Mouse (Mus musculus): ENCODE data around the gene Dhrs11. TPM values are rescaled to one million over a fixed set of nuclear protein-coding genes. Genes with fewer than 3 reads are reported as not detected.

The Dhrs11 gene
- polyA plus RNA-seq, 1 experiment from 2014 or later = 10.7 TPM

DNA sequence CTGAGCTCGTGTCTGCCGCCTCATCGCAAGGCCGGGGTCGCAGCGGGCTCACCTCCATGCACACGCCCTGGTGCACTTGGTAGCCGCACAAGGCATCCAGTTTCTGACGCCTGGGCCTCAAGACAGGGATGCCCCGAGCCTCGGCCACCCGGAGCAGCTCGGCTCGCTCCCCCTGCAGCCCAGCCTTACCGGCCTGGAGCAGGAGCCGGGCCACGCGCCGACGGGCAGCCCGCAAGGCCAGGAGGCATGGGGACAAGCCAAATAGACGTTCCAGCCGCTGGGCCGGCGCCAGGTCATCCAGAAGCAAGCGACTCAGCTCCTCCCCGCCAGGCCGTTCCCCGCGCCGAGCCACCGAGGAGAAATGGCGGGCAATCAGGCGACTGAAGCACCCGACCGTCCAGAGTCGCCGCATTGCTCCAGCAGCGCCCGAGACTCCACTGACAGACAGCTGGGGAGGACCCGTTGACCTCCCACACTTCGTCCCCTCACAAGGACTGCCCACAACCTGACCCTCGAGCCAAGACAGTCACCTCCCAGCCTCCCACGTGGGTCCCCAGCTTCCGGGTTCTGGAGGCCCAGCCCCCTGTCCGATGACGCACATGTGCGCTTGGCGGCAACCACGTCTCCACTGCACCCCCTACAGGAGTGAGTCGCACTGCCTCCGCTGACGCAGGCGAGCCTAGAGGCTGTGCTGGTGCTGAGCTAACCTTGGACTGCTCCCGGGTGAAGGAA is 9.7 kb downstream of the Dhrs11 start, which contains the start of gene Mrm1:
TSS of gene Mrm1 (minus strand) at position 555 of the 732 bp plus-strand sequence.
- peak within 1 kb of the TSS; percentile 73 for H3K4me3 ChIP-seq (ENCODE audit: low read depth, low read length)
- DNase-seq (ENCODE audit: low spot score) (peak; percentile 97), ATAC-seq (ENCODE audit: low FRiP score, low TSS enrichment) (peak; percentile 93)
- no peaks in the 10 kb centered on the region for H3K9me3 ChIP-seq (ENCODE audit: control insufficient read depth, low read length)
- WGBS = under 1% methylated on average over 49 of the region's 55 CpGs
- peak within 1 kb of the TSS; percentile 95 for H3K27ac ChIP-seq (replicated peaks)
- TF ChIP-seq EP300 (optimal IDR thresholded peaks at IDR 0.05) = no peak
- peak; percentile 96 for TF ChIP-seq CTCF (IDR thresholded peaks at IDR 0.05; ENCODE audit: low read depth)
- no peaks in the 10 kb centered on the region; the same call in 1 of the 2 replicates for H3K4me1 ChIP-seq (replicated peaks; ENCODE audit: control insufficient read depth, insufficient read depth)
- H3K27me3 ChIP-seq (ENCODE audit: control insufficient read depth, insufficient read depth, low read length) = no peaks in the 10 kb centered on the region
- H3K4me2 ChIP-seq (replicated peaks; ENCODE audit: low read depth) = peak within 1 kb of the TSS; percentile 100
- H3K36me3 ChIP-seq (ENCODE audit: control insufficient read depth, insufficient read depth, low read length) = no peaks in the 10 kb centered on the region
- H3K9ac ChIP-seq (ENCODE audit: low read length) = peak within 1 kb of the TSS; percentile 78

DNA sequence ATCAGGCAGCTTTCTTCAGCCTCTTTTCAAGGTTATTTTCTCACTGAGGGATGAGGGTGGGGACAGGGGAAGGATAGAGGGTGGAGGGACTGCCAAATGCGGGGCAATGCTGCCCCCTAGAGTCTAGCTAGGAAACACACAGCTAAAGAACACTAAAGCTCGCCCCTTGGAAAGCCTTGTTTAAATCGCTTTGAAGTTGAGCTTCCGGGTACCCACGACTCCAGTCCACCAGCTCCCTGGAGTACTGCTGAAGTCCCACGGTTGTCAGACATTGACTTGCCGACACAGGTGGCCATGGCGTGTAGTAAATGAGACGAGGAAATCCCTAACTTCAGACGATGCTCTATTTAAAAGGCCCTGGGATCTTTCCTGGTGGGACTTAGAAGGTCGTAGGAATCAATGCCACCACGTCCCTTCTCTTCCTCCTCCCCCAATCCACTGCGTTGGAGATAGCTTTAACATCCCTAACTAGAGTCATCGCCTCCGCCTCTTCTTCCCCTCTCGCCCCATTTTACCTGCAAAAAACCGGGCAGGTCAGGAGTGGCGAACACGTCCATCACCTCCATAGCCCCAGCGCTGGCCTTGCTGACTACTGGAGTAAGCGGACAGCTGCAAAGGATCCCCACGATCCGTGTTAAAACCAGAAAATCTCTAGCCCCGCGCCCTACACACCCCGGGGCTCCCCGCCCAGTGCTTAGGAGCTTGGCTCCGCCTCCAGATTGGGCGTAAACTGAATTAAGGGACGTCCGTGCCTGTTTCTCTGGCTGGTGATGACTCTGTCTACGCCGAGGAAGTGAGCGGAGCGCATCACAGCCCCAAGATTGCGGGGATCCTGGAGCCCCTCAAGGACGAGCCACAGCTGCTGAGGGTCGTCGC is 10.5 kb downstream of the Dhrs11 start:
- H3K27ac ChIP-seq (replicated peaks) = peak overlapping the region; percentile 95
- no peaks in the 10 kb centered on the region for H3K27me3 ChIP-seq (ENCODE audit: control insufficient read depth, insufficient read depth, low read length)
- H3K9me3 ChIP-seq (ENCODE audit: control insufficient read depth, low read length) = no peaks in the 10 kb centered on the region
- H3K4me3 ChIP-seq (ENCODE audit: low read depth, low read length) = peak overlapping the region; percentile 73
- DNase-seq (ENCODE audit: low spot score) = peak; percentile 78
- H3K4me1 ChIP-seq (replicated peaks; ENCODE audit: control insufficient read depth, insufficient read depth) = no peaks in the 10 kb centered on the region; the same call in 1 of the 2 replicates
- ATAC-seq (ENCODE audit: low FRiP score, low TSS enrichment) = peak; percentile 62
- under 1% methylated on average over 39 of the region's 39 CpGs for WGBS
- TF ChIP-seq EP300 (optimal IDR thresholded peaks at IDR 0.05) = no peak
- peak; percentile 88 for TF ChIP-seq CTCF (IDR thresholded peaks at IDR 0.05; ENCODE audit: low read depth)
- H3K36me3 ChIP-seq (ENCODE audit: control insufficient read depth, insufficient read depth, low read length) = no peaks in the 10 kb centered on the region
- H3K9ac ChIP-seq (ENCODE audit: low read length) = peak overlapping the region; percentile 78
- peak overlapping the region; percentile 100 for H3K4me2 ChIP-seq (replicated peaks; ENCODE audit: low read depth)

GRCm38 (mm10) chr11:84817362-84817761 is 11.4 kb downstream of the Dhrs11 start:
- DNase-seq (ENCODE audit: low spot score) (no peak), ATAC-seq (ENCODE audit: low FRiP score, low TSS enrichment) (no peak)
- no peak overlapping the region for H3K9ac ChIP-seq (ENCODE audit: low read length)
- no peaks in the 10 kb centered on the region for H3K9me3 ChIP-seq (ENCODE audit: control insufficient read depth, low read length)
- peaks cover 4% of the 10 kb centered on the region; the same call in 1 of the 2 replicates for H3K36me3 ChIP-seq (ENCODE audit: control insufficient read depth, insufficient read depth, low read length)
- H3K27ac ChIP-seq (replicated peaks) = no peak overlapping the region
- H3K4me2 ChIP-seq (replicated peaks; ENCODE audit: low read depth) = no peak overlapping the region
- TF ChIP-seq CTCF (IDR thresholded peaks at IDR 0.05; ENCODE audit: low read depth) = peak; percentile 54
- TF ChIP-seq EP300 (optimal IDR thresholded peaks at IDR 0.05) = no peak
- H3K27me3 ChIP-seq (ENCODE audit: control insufficient read depth, insufficient read depth, low read length) = no peaks in the 10 kb centered on the region
- 82% methylated on average over 6 of the region's 6 CpGs for WGBS
- no peak overlapping the region for H3K4me3 ChIP-seq (ENCODE audit: low read depth, low read length)
- no peaks in the 10 kb centered on the region for H3K4me1 ChIP-seq (replicated peaks; ENCODE audit: control insufficient read depth, insufficient read depth)

- no peak; the same call in 1 of the 2 replicates for ATAC-seq (ENCODE audit: low FRiP score, low TSS enrichment)
- Histone ChIP-seq H3K4me3 (ENCODE audit: low read depth, low read length) (no peak overlapping the region), H3K9ac (ENCODE audit: low read length) (no peak overlapping the region), H3K9me3 (ENCODE audit: control insufficient read depth, low read length) (no peaks in the 10 kb centered on the region), H3K4me1 (replicated peaks; ENCODE audit: control insufficient read depth, insufficient read depth) (no peaks in the 10 kb centered on the region), H3K36me3 (ENCODE audit: control insufficient read depth, insufficient read depth, low read length) (peaks cover 4% of the 10 kb centered on the region; the same call in 1 of the 2 replicates), H3K27me3 (ENCODE audit: control insufficient read depth, insufficient read depth, low read length) (no peaks in the 10 kb centered on the region), H3K4me2 (replicated peaks; ENCODE audit: low read depth) (no peak overlapping the region), H3K27ac (replicated peaks) (no peak overlapping the region)
- 56% methylated on average over 13 of the region's 13 CpGs for WGBS
- TF ChIP-seq EP300 (optimal IDR thresholded peaks at IDR 0.05) = no peak
- peak; percentile 96 for TF ChIP-seq CTCF (IDR thresholded peaks at IDR 0.05; ENCODE audit: low read depth)
- peak; percentile 81 for DNase-seq (ENCODE audit: low spot score)
Observed at GRCm38 (mm10) chr11:84813724-84814510, 14.9 kb downstream of the Dhrs11 start.

- ATAC-seq (ENCODE audit: low FRiP score, low TSS enrichment) (no peak), DNase-seq (ENCODE audit: low spot score) (no peak)
- WGBS = 80% methylated on average over 4 of the region's 4 CpGs
- no peak overlapping the region for H3K27ac ChIP-seq (replicated peaks)
- H3K4me2 ChIP-seq (replicated peaks; ENCODE audit: low read depth) = no peak overlapping the region
- no peaks in the 10 kb centered on the region for H3K4me1 ChIP-seq (replicated peaks; ENCODE audit: control insufficient read depth, insufficient read depth)
- H3K36me3 ChIP-seq (ENCODE audit: control insufficient read depth, insufficient read depth, low read length) = no peaks in the 10 kb centered on the region
- H3K4me3 ChIP-seq (ENCODE audit: low read depth, low read length) = no peak overlapping the region
- H3K27me3 ChIP-seq (ENCODE audit: control insufficient read depth, insufficient read depth, low read length) = no peaks in the 10 kb centered on the region
- H3K9me3 ChIP-seq (ENCODE audit: control insufficient read depth, low read length) = no peaks in the 10 kb centered on the region
- H3K9ac ChIP-seq (ENCODE audit: low read length) = no peak overlapping the region
- TF ChIP-seq EP300 (optimal IDR thresholded peaks at IDR 0.05) = no peak
- no peak for TF ChIP-seq CTCF (IDR thresholded peaks at IDR 0.05; ENCODE audit: low read depth)
Observed at GRCm38 (mm10) chr11:84804373-84804772, 24.4 kb downstream of the Dhrs11 start.

Data from stomach, postnatal 0 days (tissue).